Mouse (Mus musculus) ZHBTc4 (cell line): ENCODE data around the gene Tmc6.

Experiments
- DNase-seq: peaks from one replicate; pipeline ENCODE4 v3.0.0-alpha.2; 2011; ENCODE audit warnings: low read depth, low spot score

The Tmc6 gene

DNA sequence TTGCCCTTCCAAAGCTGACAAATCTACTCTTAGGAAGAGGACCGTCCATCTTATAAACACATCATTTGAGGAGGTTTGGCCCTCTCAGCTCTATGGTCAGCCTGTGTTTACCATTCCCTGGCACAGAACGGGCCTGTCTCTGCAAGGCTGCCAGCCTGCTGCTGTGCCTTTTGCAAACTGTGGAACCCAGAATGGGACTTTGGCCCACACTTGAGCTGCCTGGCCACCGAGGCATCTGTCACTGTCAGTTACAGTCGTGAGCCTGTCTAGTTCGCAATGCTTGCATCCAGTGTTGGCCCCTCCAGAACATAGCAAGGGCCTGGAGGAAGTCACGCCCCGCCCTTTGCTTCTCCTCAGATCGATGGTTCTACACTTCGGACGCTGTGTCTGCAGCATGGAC is 22.7 kb downstream of the Tmc6 start:
- no peak for DNase-seq

DNA sequence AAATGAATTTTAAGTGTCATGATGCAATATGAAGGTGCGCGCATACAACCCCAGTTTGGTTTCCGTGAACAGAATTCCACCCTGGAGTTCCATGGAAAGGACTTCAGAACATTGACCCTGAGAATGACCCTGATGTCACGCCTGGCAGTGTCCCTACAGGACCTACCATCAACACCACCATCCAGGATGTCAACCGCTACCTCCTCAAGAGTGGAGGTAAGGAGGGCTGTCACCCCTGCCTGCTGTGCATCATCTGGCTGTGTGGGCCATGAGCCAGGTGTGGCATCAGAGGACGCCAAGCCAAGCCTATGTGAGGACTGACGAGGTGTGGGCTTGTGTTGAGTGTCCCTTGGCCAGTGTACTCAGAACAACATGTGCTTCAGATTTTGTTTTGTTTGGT is 26.1 kb downstream of the Tmc6 start:
- DNase-seq, result no peak

DNA sequence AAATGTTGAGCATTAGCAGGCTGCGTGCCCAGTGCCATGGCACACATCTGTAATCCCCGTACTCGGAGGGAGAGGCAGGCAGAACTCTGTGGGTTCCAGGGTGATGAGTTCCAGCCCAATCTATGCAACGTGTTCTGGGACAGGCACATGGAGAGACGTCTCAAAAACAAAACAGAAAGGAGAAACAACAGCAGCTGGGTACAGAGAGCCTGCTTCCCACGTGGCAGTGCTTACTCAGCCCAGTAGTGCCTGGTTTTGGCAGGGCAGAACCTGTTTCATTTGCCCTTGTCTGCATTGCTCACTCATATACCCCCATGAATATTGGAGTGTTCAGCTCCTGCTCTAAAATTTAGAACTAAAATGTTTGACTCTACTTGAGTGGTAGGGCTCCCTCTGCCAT is 30.5 kb downstream of the Tmc6 start:
- no peak for DNase-seq

DNA sequence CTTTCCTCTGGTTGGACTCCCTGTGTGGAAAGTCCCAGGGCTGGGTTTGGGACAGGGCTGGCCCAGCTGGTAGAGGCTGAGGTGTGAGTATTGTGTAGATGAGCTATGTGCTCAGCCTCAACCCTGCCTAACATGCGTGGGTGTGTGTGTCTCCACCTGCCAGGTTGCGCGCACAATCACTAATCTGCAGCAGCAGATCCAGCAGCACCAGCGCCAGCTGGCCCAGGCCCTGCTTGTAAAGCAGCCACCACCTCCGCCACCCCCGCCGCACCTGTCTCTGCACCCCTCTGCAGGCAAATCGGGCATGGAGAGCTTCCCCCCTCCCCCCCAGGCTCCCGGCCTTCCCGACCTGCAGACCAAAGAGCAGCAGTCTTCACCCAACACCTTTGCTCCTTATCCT is 32.6 kb downstream of the Tmc6 start:
- peak; percentile 37 for DNase-seq

DNA sequence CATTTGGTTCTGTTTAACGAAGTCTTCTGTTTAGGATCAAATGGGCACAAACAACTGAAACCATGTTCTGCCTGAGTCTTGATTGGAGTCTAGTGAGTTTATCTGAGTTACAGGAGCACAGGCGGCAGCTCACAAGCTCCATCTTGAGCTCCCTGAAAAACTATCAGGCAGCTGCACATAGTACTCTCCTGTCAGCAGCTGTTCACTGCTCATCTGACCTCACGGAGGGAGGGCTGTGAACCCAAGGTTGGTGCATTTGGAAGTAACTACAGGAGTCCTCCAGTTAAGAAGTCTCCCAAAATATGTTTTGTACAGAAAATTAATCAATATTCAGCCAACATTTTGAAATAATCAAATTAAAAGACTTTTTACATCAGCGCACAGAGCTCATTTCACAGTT is 33.4 kb downstream of the Tmc6 start:
- DNase-seq, result no peak

DNA sequence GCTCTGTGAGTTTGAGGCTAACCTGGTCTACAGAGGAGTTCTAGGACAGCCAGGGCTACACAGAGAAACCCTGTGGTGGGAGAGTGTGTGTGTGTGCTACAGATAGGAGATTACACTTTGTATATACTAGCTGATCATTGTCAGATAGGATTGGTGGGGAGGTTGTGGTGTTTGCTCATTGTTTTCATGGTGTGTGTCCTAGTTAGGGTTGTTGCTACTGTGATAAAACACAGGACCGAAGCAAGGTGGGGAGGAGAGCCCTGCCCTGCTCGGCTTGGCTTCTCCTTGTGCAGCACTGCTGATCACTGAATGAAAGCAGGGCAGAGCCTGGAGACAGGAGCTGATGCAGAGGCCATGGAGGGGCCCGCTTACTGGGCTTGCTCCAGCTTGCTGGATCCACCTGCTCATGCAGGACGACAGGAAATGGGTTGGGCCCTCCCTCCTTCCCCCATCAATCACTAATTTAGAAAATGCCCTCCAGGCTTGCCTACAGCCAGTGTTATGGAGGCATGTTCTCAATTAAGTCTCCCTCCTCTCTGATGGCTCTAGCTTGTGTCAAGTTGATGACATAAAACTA is 38.5 kb downstream of the Tmc6 start:
- peak; percentile 41 for DNase-seq

DNA sequence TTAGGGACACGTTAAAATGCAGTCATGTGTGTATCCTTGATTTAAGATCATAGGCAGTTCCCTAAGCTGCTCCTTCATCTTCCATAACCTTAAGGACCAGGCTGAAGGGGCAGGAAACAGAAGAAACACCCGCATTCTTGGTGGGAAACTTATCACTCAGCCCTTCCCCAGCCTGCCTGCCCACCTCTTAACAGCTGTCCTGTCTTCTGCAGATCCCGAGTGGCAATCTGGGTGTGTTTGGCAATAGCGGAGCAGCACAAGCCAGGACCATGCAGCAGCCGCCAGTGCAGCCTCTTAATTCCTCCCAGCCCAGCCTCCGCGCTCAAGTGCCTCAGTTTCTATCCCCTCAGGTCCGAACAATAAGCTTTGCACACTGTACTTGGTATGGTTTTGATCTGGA is 39.3 kb downstream of the Tmc6 start:
- no peak for DNase-seq

DNA sequence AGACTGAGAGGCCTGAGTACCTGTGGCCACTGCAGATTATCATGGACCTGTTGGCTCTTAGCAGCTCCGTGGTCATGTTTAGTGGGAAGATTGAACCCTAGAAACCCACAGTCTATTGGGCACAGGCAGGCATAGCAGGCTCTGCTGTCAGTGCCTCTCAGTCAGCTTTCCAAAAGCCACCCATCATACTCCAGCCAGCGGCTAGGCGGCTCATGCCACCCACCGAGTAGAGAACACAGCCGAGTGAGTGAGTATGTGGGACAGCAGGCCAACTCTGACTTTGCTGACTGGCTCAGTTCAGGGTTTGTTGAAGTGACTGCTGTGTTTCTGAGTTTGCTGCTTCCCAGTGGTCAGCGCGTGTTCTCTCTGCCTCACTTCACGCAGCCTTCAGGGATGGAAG is 39.8 kb downstream of the Tmc6 start:
- DNase-seq, result no peak

DNA sequence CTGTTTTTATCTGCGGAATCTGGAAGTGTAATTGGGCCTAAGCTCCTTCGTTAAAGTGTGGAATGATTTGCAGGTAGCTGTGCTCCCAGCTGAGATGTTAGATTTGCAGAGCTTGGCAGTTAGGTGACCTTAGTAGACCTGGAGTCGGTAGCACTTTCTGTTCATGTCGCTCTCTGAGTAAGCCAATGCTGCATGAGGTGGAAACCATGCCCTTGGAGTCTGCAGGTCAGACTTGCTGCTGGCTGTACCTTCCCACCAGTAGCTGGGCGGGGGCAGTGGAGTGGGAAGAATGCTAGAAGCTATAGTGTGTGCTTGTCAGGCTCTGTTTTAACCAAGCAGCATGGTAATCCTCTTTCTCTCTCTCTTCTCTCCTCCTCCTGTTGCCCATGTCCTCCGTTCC is 40.9 kb downstream of the Tmc6 start:
- DNase-seq, result no peak

DNA sequence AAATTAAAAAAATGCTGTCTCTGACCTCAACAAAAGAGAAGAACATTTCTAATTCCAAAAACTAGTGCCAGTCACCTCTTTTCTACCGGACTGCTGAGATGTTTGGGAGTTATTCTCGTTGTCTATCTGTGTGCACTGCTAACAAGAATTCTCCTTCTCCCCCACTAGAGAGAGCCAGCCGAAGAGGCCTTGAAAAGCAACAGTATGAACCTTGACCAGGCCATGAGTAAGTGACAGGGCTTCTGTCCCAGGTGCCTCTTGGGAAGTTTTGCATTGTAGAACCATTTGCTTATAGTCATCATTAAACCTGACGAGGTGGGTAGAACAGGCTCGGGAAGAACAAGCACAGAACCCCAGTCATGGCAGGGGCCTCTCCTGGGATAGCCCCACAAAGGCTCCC is 43.9 kb downstream of the Tmc6 start:
- no peak for DNase-seq

DNA sequence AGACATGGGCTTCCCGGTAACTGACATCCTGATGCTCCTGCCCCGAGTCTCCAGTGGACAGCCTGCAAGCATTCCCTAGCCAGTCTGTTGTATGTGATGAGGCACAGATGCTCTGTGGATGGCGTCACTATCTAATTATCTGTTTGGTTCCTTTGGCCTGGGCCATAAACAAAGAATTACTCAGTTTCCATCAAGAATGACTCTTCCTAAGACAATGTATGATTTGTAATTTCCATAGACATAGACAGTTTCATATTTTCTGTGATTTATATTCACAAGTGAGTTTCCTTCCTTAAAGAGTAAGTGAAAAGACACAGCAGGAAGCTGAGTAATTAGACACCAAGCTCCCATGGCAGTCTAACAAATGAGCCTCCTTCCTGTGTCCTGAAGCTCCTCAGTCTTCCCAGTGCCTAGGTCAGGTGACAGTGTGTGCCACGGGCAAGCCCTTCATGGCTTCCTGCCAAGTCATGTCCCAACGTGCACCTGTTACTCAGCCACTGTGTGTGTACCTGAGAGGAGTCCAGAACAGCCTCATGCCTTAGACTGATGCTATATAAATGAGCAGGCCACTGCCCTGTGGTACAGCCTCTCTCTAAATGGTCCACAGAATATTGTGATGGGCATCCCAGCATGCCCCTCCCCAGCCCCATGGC is 45.8 kb downstream of the Tmc6 start:
- DNase-seq, result no peak

DNA sequence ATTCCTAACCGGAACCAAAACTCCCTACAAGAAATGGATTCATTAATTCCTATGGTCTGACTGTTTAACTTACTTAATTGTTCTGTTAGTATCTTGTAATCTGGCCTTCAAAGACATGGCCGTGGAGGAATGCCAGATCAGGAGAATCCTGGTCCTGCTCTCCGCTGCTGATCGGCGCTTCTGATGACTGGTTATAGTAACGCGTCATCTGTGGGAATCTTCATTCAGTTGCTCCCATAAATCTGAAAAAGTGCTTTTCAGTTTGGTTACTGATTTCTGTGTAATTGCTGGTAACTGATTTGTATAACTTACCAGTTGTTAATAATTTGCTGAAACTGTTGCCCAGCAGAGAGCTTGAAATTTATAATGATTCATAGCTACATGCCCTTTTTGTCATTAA is 50.5 kb downstream of the Tmc6 start:
- DNase-seq, result no peak

DNA sequence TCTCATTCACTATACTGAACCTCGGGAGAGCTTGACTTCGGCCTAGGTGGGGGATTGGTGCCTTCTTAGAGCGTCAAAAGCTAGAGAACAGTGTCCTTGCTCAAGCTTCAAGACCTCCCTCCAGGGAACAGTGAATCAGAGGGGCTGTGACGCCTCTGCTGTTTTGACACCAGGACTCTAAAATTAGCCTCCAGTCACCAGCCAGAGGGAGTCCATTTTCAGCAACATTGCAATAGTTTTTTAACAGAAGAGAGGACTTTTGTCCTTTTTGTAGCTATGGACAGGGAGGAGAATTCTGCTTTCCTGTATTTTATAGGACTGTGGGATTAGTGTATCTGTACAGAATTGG is 51.5 kb downstream of the Tmc6 start:
- DNase-seq, result no peak

DNA sequence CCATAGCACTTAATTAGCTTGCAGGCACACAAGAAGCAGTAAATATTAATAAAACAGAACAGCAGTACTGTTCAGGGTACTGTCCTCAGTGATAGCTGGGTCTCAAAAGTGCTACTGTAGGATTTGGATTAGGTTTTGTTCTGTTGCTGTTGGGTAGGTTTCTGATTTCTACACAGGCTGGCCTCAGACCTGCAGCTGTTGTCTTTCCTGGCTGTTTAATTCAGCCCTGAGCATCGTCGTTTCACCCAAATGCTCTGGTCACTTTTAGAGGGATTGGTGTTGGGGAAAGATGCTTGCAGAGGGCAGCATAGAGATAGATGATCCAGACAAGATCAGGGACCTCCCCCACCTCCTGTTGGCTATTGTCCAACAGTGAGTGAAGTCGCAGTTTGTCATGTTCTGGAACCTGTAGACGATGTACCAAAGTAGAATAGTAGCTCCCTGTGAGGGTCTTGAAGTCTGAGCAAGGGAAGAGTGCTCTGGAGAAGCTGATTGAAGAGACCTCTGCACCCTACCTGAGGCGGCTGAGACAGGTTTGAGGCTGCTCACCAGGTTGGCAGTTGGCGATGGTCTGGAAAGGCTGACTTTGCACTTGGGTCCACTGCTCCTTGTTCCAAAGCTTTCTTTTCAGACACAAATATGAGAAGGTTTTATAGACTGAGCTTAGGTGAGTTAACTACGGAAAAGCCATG is 52.1 kb downstream of the Tmc6 start:
- no peak for DNase-seq

DNA sequence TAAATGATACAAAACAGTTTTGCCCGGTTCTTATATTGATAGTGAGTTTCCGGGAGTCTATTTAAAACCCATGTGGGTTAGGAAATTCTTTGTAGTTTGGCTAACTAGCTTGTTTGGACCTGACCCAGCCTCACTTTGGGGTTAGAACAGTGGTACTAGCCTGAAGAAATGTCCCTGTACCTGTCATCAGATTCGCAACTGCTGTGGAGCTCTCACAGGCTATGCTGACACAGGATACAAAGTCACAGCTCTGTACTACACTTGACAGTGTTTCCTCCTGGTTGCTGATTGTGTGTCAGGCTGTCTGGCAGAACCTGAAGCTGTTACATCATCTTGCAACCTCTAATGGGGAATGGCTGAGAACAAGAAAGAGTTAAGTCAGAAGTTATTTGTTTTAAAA is 52.7 kb downstream of the Tmc6 start:
- DNase-seq, result no peak

DNA sequence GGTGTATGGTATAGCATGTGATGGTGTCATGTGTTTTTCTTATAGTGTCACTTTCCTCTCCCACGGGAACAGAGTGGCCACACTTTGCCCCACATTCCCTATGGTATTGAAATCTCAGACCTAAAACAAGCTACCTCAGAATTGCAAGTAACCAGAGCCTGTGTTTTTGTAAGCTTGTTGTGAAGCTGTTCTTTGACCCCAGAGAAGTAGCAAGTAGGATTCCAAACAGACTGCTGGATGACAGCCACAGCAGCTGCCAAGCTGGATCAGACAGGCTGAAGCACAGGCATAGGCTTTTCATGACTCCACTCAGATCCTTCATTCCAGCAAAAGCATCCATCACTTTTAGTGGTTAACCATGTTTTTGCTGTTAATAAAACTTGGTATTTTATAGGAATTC is 53.2 kb downstream of the Tmc6 start:
- DNase-seq, result no peak

DNA sequence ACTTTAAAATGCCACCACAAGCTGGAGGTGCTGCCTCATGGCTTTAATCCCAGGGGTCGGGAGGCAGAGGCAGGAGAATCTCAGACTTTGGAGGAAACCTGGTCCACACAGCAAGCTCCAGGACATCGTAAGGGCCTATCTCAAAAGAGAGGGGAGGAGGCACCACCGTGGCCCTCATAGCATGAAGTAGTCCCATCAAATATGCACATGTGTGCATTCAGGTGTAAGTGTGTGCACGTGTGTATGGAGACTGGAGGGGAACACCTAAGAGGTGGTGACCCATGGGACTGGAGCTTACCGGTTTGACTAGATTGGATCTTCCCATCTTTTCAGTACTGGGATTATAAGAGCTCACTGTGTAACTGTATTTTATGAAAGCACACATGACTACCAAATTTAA is 53.8 kb downstream of the Tmc6 start:
- DNase-seq, result no peak

DNA sequence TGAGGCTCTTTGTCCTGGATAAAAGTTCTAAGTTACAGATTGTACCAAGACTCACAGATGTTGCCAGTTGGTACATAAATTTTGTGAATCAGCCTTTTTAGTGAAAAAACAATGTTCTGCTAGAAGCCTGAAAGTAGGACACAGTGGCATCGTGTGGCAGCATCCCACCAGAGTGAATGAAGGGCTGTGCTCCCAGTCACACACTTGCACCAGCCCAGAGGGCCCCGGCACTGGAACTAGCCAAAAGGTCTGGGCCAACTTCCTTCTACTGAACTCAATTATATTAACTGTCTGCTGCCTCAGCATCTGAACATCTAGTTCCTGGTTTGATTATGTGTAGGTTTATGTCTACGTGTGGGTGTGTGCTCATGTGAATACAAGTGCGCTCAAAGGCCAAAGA is 55.0 kb downstream of the Tmc6 start:
- DNase-seq, result no peak

DNA sequence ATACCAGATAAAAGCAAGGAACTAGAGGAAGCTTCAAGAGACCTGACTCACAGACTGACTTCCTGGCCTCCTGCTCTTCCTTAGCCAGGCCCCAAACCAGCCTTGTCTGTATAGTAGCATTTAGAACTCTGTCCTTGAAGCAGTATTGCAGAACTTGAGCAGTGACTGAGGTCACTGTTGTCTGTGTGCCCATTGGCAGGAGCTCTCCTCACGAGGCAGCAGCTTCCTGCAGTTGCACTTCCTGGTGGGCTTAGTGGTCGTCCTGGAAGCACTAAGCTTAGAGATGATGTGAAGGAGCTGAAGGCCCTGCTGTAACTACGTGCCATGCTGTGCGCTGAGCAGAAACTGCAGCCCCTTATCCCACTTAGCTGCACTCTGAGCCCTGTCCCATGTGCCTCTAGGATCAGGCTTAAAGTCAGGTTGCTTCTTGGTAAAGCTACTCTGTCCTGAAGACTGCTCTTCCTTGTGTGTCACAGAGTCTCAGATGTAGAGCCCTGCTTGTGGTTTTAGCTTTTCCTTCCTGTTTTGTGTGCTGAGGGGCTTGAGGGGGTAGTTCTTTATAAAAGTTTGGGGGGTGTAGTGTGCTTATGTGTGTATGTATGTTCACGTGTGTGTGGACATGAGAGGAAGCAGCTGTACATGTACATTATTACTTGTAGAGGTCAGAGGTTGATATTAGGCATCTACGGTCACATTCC is 57.2 kb downstream of the Tmc6 start:
- no peak for DNase-seq

DNA sequence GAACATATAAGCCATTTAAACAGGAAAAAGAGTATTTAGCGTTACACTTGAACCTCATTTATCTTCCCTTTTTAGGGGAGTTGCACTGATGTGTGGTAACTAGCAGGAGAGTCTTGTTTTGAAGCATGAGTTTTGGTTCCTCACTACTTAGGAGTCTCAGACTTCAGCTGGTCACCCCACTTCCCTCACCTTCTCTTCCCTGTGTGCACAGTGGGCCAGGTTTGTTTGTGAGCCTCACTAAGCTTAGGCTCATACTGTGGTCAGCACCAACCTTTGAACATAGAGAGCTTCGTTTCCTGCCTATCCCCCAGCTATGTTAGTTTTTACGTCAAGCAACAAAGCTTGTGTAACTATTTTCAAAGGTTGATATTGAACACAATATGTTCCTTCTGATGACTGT is 63.2 kb downstream of the Tmc6 start:
- DNase-seq, result no peak
